Mouse (Mus musculus) myocyte (in vitro differentiated cells): ENCODE results near the gene Atp2b4. TPM values are rescaled to one million over a fixed set of nuclear protein-coding genes. Genes with fewer than 3 reads are reported as not detected.
"Not testable (repeated sequence)": the region's sequence is repeated elsewhere in the genome, so short reads cannot be mapped to it uniquely, and the experiment has no call there.

Source experiments
- H3K27me3 ChIP-seq: one replicate; pipeline ENCODE4 v1.6.1; 2011; ENCODE audit not compliant: control insufficient read depth, insufficient read depth, insufficient read length
- H3K36me3 ChIP-seq: one replicate; pipeline ENCODE4 v1.6.1; 2011; ENCODE audit not compliant: control insufficient read depth, insufficient read depth
- H3K4me2 ChIP-seq: one replicate; pipeline ENCODE4 v1.6.1; 2011; ENCODE audit warnings: low read depth, control low read depth
- H3K4me3 ChIP-seq: one replicate; pipeline ENCODE4 v1.5.1; 2011; ENCODE audit warnings: mild to moderate bottlenecking, control low read depth, moderate library complexity
- H3K79me2 ChIP-seq: one replicate; pipeline ENCODE4 v1.6.1; 2011; ENCODE audit not compliant: control insufficient read depth, insufficient read depth
- H3ac ChIP-seq: one replicate; pipeline ENCODE4 v1.6.1; 2011; ENCODE audit not compliant: control insufficient read depth, insufficient read length
- CEBPB ChIP-seq: IDR thresholded peaks from 2 replicates; pipeline ENCODE4 v1.6.1; 2011; ENCODE audit warnings: mild to moderate bottlenecking, moderate library complexity; ENCODE audit not compliant: poor library complexity, insufficient read depth, severe bottlenecking
- E2F4 ChIP-seq: IDR thresholded peaks from one replicate; pipeline ENCODE4 v1.6.1; 2011; ENCODE audit warnings: mild to moderate bottlenecking, control low read depth, moderate library complexity; ENCODE audit not compliant: insufficient read depth
- MAX ChIP-seq: IDR thresholded peaks from one replicate; pipeline ENCODE4 v1.6.1; 2011; ENCODE audit warnings: low read depth, mild to moderate bottlenecking, control low read depth
- MYOD1 ChIP-seq, 3 experiments: IDR thresholded peaks; one replicate each; pipeline ENCODE4 v1.6.1; 2011; ENCODE audit warnings: control low read depth in 2 of 3, low read depth in 2 of 3, mild to moderate bottlenecking in 2 of 3, moderate library complexity in 1 of 3; ENCODE audit not compliant: insufficient read length in 2 of 3, control insufficient read depth in 1 of 3
- MYOG ChIP-seq, 3 experiments: IDR thresholded peaks; one replicate each; pipeline ENCODE4 v1.6.1; 2011; ENCODE audit warnings: control low read depth in 2 of 3, low read depth in 2 of 3, mild to moderate bottlenecking in 2 of 3; ENCODE audit not compliant: insufficient read length in 2 of 3, control insufficient read depth in 1 of 3, insufficient read depth in 1 of 3
- POLR2A ChIP-seq: IDR thresholded peaks from one replicate; pipeline ENCODE4 v1.6.1; 2011; ENCODE audit warnings: low read depth, mild to moderate bottlenecking, control low read depth, moderate library complexity; ENCODE audit not compliant: insufficient read length
- POLR2AphosphoS2 ChIP-seq: IDR thresholded peaks from one replicate; pipeline ENCODE4 v1.6.1; 2011; ENCODE audit warnings: low read depth, control low read depth; ENCODE audit not compliant: insufficient read length
- REST ChIP-seq: IDR thresholded peaks from one replicate; pipeline ENCODE4 v1.6.1; 2011; ENCODE audit warnings: mild to moderate bottlenecking, control low read depth, moderate library complexity; ENCODE audit not compliant: insufficient read depth, insufficient read length
- SRF ChIP-seq: IDR thresholded peaks from one replicate; pipeline ENCODE4 v1.6.1; 2011; ENCODE audit warnings: low read depth; ENCODE audit not compliant: control insufficient read depth, insufficient read length
- TCF12 ChIP-seq: IDR thresholded peaks from one replicate; pipeline ENCODE4 v1.6.1; 2011; ENCODE audit warnings: mild to moderate bottlenecking, control low read depth; ENCODE audit not compliant: poor library complexity, insufficient read depth, severe bottlenecking
- TCF3 ChIP-seq: IDR thresholded peaks from one replicate; pipeline ENCODE4 v1.6.1; 2011; ENCODE audit warnings: low read depth, control low read depth; ENCODE audit not compliant: insufficient read length
- USF1 ChIP-seq: IDR thresholded peaks from one replicate; pipeline ENCODE4 v1.6.1; 2011; ENCODE audit warnings: low read depth, mild to moderate bottlenecking, control low read depth, moderate library complexity
- polyA plus RNA-seq: library from polyadenylated mRNA; unstranded; fragments of >200 nt; fragmentation: generic; extraction: Trizol; gene quantifications from one replicate; pipeline ENCODE4 v1.2.1, GENCODE M21; 2012; ENCODE audit warnings: missing spikeins

Atp2b4 gene
- polyA plus RNA-seq, 1 experiment, result 28.1 TPM

DNA sequence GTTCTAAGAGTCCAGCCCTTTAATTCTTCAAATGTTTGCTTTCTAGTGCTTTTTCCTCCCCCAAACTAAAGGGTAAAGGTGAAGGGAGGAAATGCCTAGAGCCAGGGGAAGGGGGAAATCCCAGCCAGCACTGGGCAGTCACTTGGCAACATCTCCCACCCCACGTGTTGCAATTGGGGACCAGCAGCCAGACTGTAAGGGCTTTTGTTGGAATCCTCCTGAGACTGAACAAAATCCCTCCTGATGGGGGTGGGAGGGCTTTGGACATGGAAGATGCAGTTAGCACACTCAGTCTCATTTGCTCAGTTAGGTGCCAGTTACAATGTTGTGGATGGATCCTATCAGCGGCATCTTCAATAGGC lies 87.9 kb downstream of the Atp2b4 start:
- Histone ChIP-seq H3ac (no peak overlapping the region), H3K36me3 (peaks cover 2% of the 10 kb centered on the region), H3K79me2 (no peaks in the 10 kb centered on the region), H3K4me2 (no peak overlapping the region), H3K4me3 (no peak overlapping the region), H3K27me3 (no peaks in the 10 kb centered on the region)
- no peak for TF ChIP-seq E2F4

DNA sequence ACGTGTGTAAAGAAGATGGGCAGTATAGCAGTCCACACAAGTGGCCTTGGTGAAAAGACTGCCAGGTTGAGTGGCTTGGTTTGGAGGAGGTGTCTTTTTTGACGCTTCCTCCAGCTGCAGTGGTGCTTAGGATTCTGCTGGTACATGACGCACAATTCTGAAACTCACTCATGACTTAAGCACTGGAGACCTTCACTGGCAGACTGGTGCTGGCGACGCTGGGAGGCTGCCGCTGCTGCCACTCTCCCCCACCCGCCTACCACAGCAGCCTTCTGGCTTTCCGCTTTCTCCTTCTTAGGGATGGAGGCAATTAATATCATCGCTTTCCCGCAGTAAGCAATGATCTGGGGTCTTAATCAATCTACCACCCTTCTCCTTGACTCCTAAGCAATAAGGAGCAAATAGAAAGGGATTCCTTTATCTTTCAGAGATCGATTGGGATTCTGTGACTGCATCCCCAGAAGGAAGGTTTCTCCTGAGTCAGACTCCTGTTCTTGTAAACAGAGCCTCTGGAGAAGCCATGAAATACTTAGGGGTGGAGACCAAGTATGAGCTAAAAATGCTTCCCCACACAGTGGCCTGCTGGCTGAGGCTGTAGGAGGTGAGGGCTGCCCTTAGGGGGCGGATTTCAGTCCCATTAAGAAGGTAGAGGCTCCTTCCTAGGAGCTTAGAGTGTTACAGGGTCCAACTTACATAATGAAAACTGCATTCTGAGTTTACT lies 88.4 kb downstream of the Atp2b4 start:
- TF ChIP-seq POLR2A (no peak), E2F4 (no peak), USF1 (no peak), TCF3 (no peak), CEBPB (no peak), MYOD1 (IDR thresholded peaks at IDR 0.05; ENCODE audit: control insufficient read depth in 1 of 3, insufficient read length in 2 of 3, low read depth in 2 of 3) (no peak), MAX (no peak), TCF12 (no peak), MYOG (IDR thresholded peaks at IDR 0.05; ENCODE audit: control insufficient read depth in 1 of 3, insufficient read depth in 1 of 3, insufficient read length in 2 of 3, low read depth in 2 of 3) (no peak), SRF (no peak), REST (no peak), POLR2AphosphoS2 (no peak)

DNA sequence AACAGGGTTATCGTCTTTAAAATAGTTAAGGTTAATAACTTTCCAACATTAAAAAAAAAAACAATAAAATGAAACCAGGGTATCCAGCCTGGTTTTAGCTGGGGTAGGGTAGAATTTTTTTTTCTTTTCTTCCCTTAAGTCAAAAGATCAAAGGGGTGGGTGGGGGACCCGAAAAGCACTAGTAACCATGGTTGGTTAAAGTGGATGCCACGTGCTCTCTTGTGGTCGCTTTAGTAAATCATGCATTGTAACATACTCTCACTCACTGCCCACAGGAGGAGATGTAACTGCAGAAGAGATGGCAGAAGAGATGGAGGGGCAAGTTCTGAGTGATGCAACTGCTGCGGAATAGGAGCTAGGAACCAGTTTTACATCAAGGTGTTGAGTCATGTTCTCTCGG lies 89.5 kb downstream of the Atp2b4 start:
- H3K4me2 ChIP-seq, result no peak overlapping the region
- H3K36me3 ChIP-seq, result peaks cover 9% of the 10 kb centered on the region
- H3K4me3 ChIP-seq, result no peak overlapping the region
- H3ac ChIP-seq, result no peak overlapping the region
- no peaks in the 10 kb centered on the region for H3K79me2 ChIP-seq
- TF ChIP-seq SRF (no peak), REST (no peak), USF1 (no peak), TCF12 (no peak), TCF3 (no peak), POLR2A (no peak), CEBPB (no peak), POLR2AphosphoS2 (no peak)
- no peaks in the 10 kb centered on the region for H3K27me3 ChIP-seq

More for the DNA sequence above, 88.4 kb downstream of the Atp2b4 start:
- Histone ChIP-seq H3K79me2 (no peaks in the 10 kb centered on the region), H3K36me3 (peaks cover 7% of the 10 kb centered on the region), H3K4me3 (no peak overlapping the region), H3K27me3 (no peaks in the 10 kb centered on the region), H3ac (no peak overlapping the region), H3K4me2 (no peak overlapping the region)

DNA sequence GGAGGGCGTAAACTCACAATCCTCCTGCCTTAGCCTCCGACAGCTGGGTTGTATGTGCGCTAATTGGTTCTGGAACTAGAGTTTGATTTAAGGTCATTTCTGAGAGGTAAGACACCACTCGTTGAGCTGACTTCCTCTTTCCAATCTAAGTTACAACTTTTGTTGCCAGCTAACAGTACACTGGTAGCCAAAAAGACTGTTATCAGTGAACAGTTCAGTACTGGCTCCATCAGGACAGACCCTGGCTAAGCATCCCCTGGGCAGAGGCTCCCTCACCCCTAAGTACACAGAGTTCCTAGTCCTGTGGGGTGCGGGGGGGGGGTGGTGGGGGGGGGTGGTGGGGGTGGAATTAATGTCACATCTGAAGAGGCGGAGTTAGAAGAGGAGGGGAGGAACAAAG lies 89.9 kb downstream of the Atp2b4 start:
- Histone ChIP-seq H3K79me2 (no peaks in the 10 kb centered on the region), H3K27me3 (no peaks in the 10 kb centered on the region), H3K4me2 (no peak overlapping the region), H3K36me3 (peaks cover 14% of the 10 kb centered on the region), H3ac (no peak overlapping the region), H3K4me3 (no peak overlapping the region)
- TF ChIP-seq E2F4 (no peak), TCF12 (no peak), MAX (no peak), REST (no peak), SRF (no peak), USF1 (no peak), MYOG (IDR thresholded peaks at IDR 0.05; ENCODE audit: control insufficient read depth in 1 of 3, insufficient read depth in 1 of 3, insufficient read length in 2 of 3, low read depth in 2 of 3) (no peak), POLR2AphosphoS2 (no peak), CEBPB (no peak)

DNA sequence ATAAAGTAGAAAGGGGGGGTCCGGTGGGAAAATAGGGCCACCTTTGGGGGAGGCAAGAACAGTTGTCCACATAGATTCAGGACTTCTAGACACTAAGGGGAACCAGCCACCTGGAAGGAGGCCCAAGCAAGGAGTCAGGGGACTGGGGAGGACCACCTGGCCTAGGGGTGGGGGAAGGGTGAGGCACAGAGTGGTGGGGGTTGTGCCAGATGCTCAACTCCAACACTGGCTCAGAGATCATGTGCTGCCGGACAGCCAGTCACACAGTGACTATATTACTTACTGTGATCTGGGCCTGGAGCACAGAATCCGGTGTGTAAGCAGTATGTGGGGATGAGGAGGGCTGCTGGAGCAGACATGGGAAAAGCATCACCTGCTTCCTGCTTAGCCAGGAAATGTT lies 91.5 kb downstream of the Atp2b4 start:
- H3K27me3 ChIP-seq, result no peaks in the 10 kb centered on the region
- no peaks in the 10 kb centered on the region for H3K79me2 ChIP-seq
- H3K4me2 ChIP-seq, result no peak overlapping the region
- no peak overlapping the region for H3ac ChIP-seq
- H3K4me3 ChIP-seq, result no peak overlapping the region
- peaks cover 22% of the 10 kb centered on the region for H3K36me3 ChIP-seq
- TF ChIP-seq USF1 (no peak), E2F4 (no peak), POLR2A (no peak), TCF12 (no peak), SRF (no peak), POLR2AphosphoS2 (no peak), REST (no peak), CEBPB (no peak), MYOG (IDR thresholded peaks at IDR 0.05; ENCODE audit: control insufficient read depth in 1 of 3, insufficient read depth in 1 of 3, insufficient read length in 2 of 3, low read depth in 2 of 3) (no peak), MAX (no peak), TCF3 (no peak), MYOD1 (IDR thresholded peaks at IDR 0.05; ENCODE audit: control insufficient read depth in 1 of 3, insufficient read length in 2 of 3, low read depth in 2 of 3) (no peak)

DNA sequence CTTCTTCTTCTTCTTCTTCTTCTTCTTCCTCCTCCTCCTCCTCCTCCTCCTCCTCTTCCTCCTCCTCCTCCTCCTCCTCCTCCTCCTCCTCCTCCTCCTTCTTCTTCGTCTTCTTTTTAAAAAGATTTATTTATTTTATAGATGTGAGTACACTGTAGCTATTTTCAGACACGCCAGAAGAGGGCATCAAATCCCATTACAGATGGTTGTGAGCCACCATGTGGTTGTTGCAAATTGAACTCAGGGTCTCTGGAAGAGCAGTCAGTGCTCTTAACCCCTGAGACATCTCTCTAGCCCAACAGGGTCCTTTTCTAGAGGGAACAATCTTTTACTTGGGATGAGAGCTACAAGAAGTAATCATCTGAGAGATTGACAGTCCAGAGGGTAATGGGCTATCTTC lies 99.0 kb downstream of the Atp2b4 start:
- not testable (repeated sequence) for H3K4me2 ChIP-seq, H3K4me3 ChIP-seq, H3K27me3 ChIP-seq, H3ac ChIP-seq, H3K79me2 ChIP-seq
- H3K36me3 ChIP-seq, result peaks cover 22% of the 10 kb centered on the region
